Mouse (Mus musculus) retina, adult 2 months (tissue): Measurements from ENCODE around the gene Ntng2.

Experiments
- DNase-seq: peaks from one replicate; pipeline ENCODE4 v3.0.0-alpha.2; 2012; ENCODE audit warnings: low read depth, low spot score

Ntng2 gene

GRCm38 (mm10) chr2:29235811-29236210 is 17.0 kb downstream of the Ntng2 start:
- DNase-seq, result no peak

GRCm38 (mm10) chr2:29235026-29235425 is 17.8 kb downstream of the Ntng2 start:
- no peak for DNase-seq

GRCm38 (mm10) chr2:29234002-29234401 is 18.8 kb downstream of the Ntng2 start:
- no peak for DNase-seq

- no peak for DNase-seq
Observed at GRCm38 (mm10) chr2:29230191-29230835, 22.5 kb downstream of the Ntng2 start.

- DNase-seq, result no peak
Observed at GRCm38 (mm10) chr2:29226671-29227070, 26.1 kb downstream of the Ntng2 start.

GRCm38 (mm10) chr2:29223591-29224262 is 29.1 kb downstream of the Ntng2 start:
- DNase-seq, result no peak

GRCm38 (mm10) chr2:29222302-29222701 is 30.5 kb downstream of the Ntng2 start:
- DNase-seq, result no peak

- DNase-seq, result no peak
Observed at GRCm38 (mm10) chr2:29218831-29219230, 34.0 kb downstream of the Ntng2 start.

GRCm38 (mm10) chr2:29217897-29218296 is 34.9 kb downstream of the Ntng2 start:
- peak; percentile 42 for DNase-seq

GRCm38 (mm10) chr2:29217042-29217441 is 35.8 kb downstream of the Ntng2 start:
- DNase-seq, result no peak

- peak; percentile 34 for DNase-seq
Observed at GRCm38 (mm10) chr2:29216286-29217012, 36.4 kb downstream of the Ntng2 start.

GRCm38 (mm10) chr2:29206156-29206555 is 46.6 kb downstream of the Ntng2 start:
- DNase-seq, result no peak

GRCm38 (mm10) chr2:29201223-29201955 is 51.4 kb downstream of the Ntng2 start:
- DNase-seq, result no peak

GRCm38 (mm10) chr2:29199909-29200308 is 52.9 kb downstream of the Ntng2 start:
- DNase-seq, result peak; percentile 69

GRCm38 (mm10) chr2:29198446-29198845 is 54.4 kb downstream of the Ntng2 start:
- DNase-seq, result no peak

- no peak for DNase-seq
Observed at GRCm38 (mm10) chr2:29196844-29197243, 56.0 kb downstream of the Ntng2 start.

GRCm38 (mm10) chr2:29194547-29195463 is 58.0 kb downstream of the Ntng2 start:
- DNase-seq, result peak; percentile 30

GRCm38 (mm10) chr2:29193819-29194546 is 58.8 kb downstream of the Ntng2 start:
- no peak for DNase-seq

- no peak for DNase-seq
Observed at GRCm38 (mm10) chr2:29192629-29193278, 60.1 kb downstream of the Ntng2 start.
